Mouse (Mus musculus): ENCODE measurements around the gene Sept1. TPM values are rescaled to one million over a fixed set of nuclear protein-coding genes. Genes with fewer than 3 reads are reported as not detected.

Sept1 gene
- total RNA-seq, 1 experiment: 85.8 TPM

GRCm38 (mm10) chr7:127192989-127193388 lies 39.9 kb downstream of the Sept1 start:
- TF ChIP-seq ZNF384 (IDR thresholded peaks at IDR 0.05; ENCODE audit: low read depth, low read length) (no peak), MAFK (IDR thresholded peaks at IDR 0.05; ENCODE audit: insufficient read depth, low read depth, low read length) (no peak), HCFC1 (IDR thresholded peaks at IDR 0.05; ENCODE audit: borderline replicate concordance, insufficient read depth, low read length) (no peak), CHD2 (IDR thresholded peaks at IDR 0.05; ENCODE audit: low read depth, low read length) (no peak), ZC3H11A (IDR thresholded peaks at IDR 0.05; ENCODE audit: borderline replicate concordance, low read depth, low read length) (no peak)
- no peak for DNase-seq (ENCODE audit: low read depth, low spot score)
- Histone ChIP-seq H3K9me3 (ENCODE audit: control insufficient read depth, insufficient read depth, low read depth, low read length) (no peaks in the 10 kb centered on the region), H3K9ac (ENCODE audit: insufficient read depth, low read depth, low read length, poor library complexity, severe bottlenecking) (no peak overlapping the region), H3K4me1 (ENCODE audit: control insufficient read depth in 2 of 2, insufficient read depth in 2 of 2, low read length in 2 of 2, poor library complexity in 1 of 2) (peaks cover 6 to 22% of the 10 kb centered on the region in 2 experiments), H3K27ac (ENCODE audit: insufficient read depth, low read depth, low read length, poor library complexity, severe bottlenecking) (no peak overlapping the region), H3K4me3 (ENCODE audit: insufficient read depth in 1 of 2, low read depth in 1 of 2, low read length in 2 of 2, poor library complexity in 1 of 2, severe bottlenecking in 1 of 2) (no peak overlapping the region), H3K36me3 (ENCODE audit: control insufficient read depth, insufficient read depth, low read length, poor library complexity, severe bottlenecking) (peaks cover 45% of the 10 kb centered on the region)
- in situ Hi-C loops (cut with MboI; ENCODE audit: low sequenced_read_pairs in 2 of 2, unreplicated experiment in 2 of 2): no loop called here

GRCm38 (mm10) chr7:127190672-127191071 lies 42.3 kb downstream of the Sept1 start:
- Histone ChIP-seq H3K27ac (ENCODE audit: insufficient read depth, low read depth, low read length, poor library complexity, severe bottlenecking) (no peak overlapping the region), H3K4me1 (ENCODE audit: control insufficient read depth in 2 of 2, insufficient read depth in 2 of 2, low read length in 2 of 2, poor library complexity in 1 of 2) (peaks cover 2 to 15% of the 10 kb centered on the region in 2 experiments; a peak in 3 of 4 replicates), H3K4me3 (ENCODE audit: insufficient read depth in 1 of 2, low read depth in 1 of 2, low read length in 2 of 2, poor library complexity in 1 of 2, severe bottlenecking in 1 of 2) (no peak overlapping the region), H3K9me3 (ENCODE audit: control insufficient read depth, insufficient read depth, low read depth, low read length) (no peaks in the 10 kb centered on the region), H3K9ac (ENCODE audit: insufficient read depth, low read depth, low read length, poor library complexity, severe bottlenecking) (no peak overlapping the region), H3K36me3 (ENCODE audit: control insufficient read depth, insufficient read depth, low read length, poor library complexity, severe bottlenecking) (peaks cover 34% of the 10 kb centered on the region)
- TF ChIP-seq ZNF384 (IDR thresholded peaks at IDR 0.05; ENCODE audit: low read depth, low read length) (no peak), HCFC1 (IDR thresholded peaks at IDR 0.05; ENCODE audit: borderline replicate concordance, insufficient read depth, low read length) (no peak), ZC3H11A (IDR thresholded peaks at IDR 0.05; ENCODE audit: borderline replicate concordance, low read depth, low read length) (no peak), CHD2 (IDR thresholded peaks at IDR 0.05; ENCODE audit: low read depth, low read length) (no peak), MAFK (IDR thresholded peaks at IDR 0.05; ENCODE audit: insufficient read depth, low read depth, low read length) (no peak)
- in situ Hi-C loops (cut with MboI; ENCODE audit: low sequenced_read_pairs in 2 of 2, unreplicated experiment in 2 of 2): no loop called here
- no peak for DNase-seq (ENCODE audit: low read depth, low spot score)

GRCm38 (mm10) chr7:127188305-127189276 lies 44.3 kb downstream of the Sept1 start:
- Histone ChIP-seq H3K36me3 (ENCODE audit: control insufficient read depth, insufficient read depth, low read length, poor library complexity, severe bottlenecking) (peaks cover 19% of the 10 kb centered on the region), H3K27ac (ENCODE audit: insufficient read depth, low read depth, low read length, poor library complexity, severe bottlenecking) (peak overlapping the region; percentile 1; the same call in 1 of the 2 replicates), H3K4me3 (ENCODE audit: insufficient read depth in 1 of 2, low read depth in 1 of 2, low read length in 2 of 2, poor library complexity in 1 of 2, severe bottlenecking in 1 of 2) (no peak overlapping the region), H3K9ac (ENCODE audit: insufficient read depth, low read depth, low read length, poor library complexity, severe bottlenecking) (peak overlapping the region; percentile 41; the same call in 1 of the 2 replicates), H3K4me1 (ENCODE audit: control insufficient read depth in 2 of 2, insufficient read depth in 2 of 2, low read length in 2 of 2, poor library complexity in 1 of 2) (peaks cover 2 to 7% of the 10 kb centered on the region in 2 experiments; a peak in 3 of 4 replicates), H3K9me3 (ENCODE audit: control insufficient read depth, insufficient read depth, low read depth, low read length) (no peaks in the 10 kb centered on the region)
- in situ Hi-C loops (cut with MboI; ENCODE audit: low sequenced_read_pairs in 2 of 2, unreplicated experiment in 2 of 2): no loop called here
- DNase-seq (ENCODE audit: low read depth, low spot score): no peak
- TF ChIP-seq HCFC1 (IDR thresholded peaks at IDR 0.05; ENCODE audit: borderline replicate concordance, insufficient read depth, low read length): no peak

GRCm38 (mm10) chr7:127187351-127187750 lies 45.6 kb downstream of the Sept1 start:
- no peak overlapping the region for H3K9ac ChIP-seq (ENCODE audit: insufficient read depth, low read depth, low read length, poor library complexity, severe bottlenecking)
- TF ChIP-seq CHD2 (IDR thresholded peaks at IDR 0.05; ENCODE audit: low read depth, low read length) (no peak), HCFC1 (IDR thresholded peaks at IDR 0.05; ENCODE audit: borderline replicate concordance, insufficient read depth, low read length) (no peak), MAFK (IDR thresholded peaks at IDR 0.05; ENCODE audit: insufficient read depth, low read depth, low read length) (no peak), ZC3H11A (IDR thresholded peaks at IDR 0.05; ENCODE audit: borderline replicate concordance, low read depth, low read length) (no peak), ZNF384 (IDR thresholded peaks at IDR 0.05; ENCODE audit: low read depth, low read length) (0 out of 2 replicates have a peak, but pooled peaks have one; percentile 6)
- H3K9me3 ChIP-seq (ENCODE audit: control insufficient read depth, insufficient read depth, low read depth, low read length): no peaks in the 10 kb centered on the region
- no peak overlapping the region; the same call in 1 of the 2 replicates for H3K27ac ChIP-seq (ENCODE audit: insufficient read depth, low read depth, low read length, poor library complexity, severe bottlenecking)
- peaks cover 7% of the 10 kb centered on the region for H3K36me3 ChIP-seq (ENCODE audit: control insufficient read depth, insufficient read depth, low read length, poor library complexity, severe bottlenecking)
- DNase-seq (ENCODE audit: low read depth, low spot score): no peak
- in situ Hi-C loops (cut with MboI; ENCODE audit: low sequenced_read_pairs in 2 of 2, unreplicated experiment in 2 of 2): no loop called here
- no peak overlapping the region for H3K4me3 ChIP-seq (ENCODE audit: insufficient read depth in 1 of 2, low read depth in 1 of 2, low read length in 2 of 2, poor library complexity in 1 of 2, severe bottlenecking in 1 of 2)
- peaks cover 2 to 7% of the 10 kb centered on the region in 2 experiments; a peak in 3 of 4 replicates for H3K4me1 ChIP-seq (ENCODE audit: control insufficient read depth in 2 of 2, insufficient read depth in 2 of 2, low read length in 2 of 2, poor library complexity in 1 of 2)
